Mouse (Mus musculus): Measurements from ENCODE around the gene Agap3. TPM values are rescaled to one million over a fixed set of nuclear protein-coding genes. Genes with fewer than 3 reads are reported as not detected.

Agap3 gene
- 18.8 and 21.0 TPM in 2 replicates for polyA plus RNA-seq (2015; fragmentation: Nextera tagmentation; extraction: Ambion mirVana)

GRCm38 (mm10) chr5:24452030-24452690, at the start of gene Agap3:
TSS of gene Agap3 (plus strand) at chr5:24452177.
- Histone ChIP-seq H3K4me2 (peak within 1 kb of the TSS; percentile 94), H3K9ac (peak within 1 kb of the TSS; percentile 90), H3K27me3 (peaks cover 3% of the 10 kb centered on the region; the same call in 1 of the 2 replicates), H3K27ac (peak within 1 kb of the TSS; percentile 89), H3K9me3 (replicated peaks) (no peaks in the 10 kb centered on the region), H3K36me3 (0 out of 2 replicates have a peak, but pooled peaks cover 3% of the 10 kb centered on the region), H3K4me3 (replicated peaks) (peak within 1 kb of the TSS; percentile 87), H3K4me1 (peaks cover 59% of the 10 kb centered on the region)
- peak; percentile 1 for ATAC-seq (replicated peaks; ENCODE audit: low FRiP score)
- 0% methylated on average over 84 of the region's 85 CpGs for WGBS

- Histone ChIP-seq H3K4me3 (replicated peaks) (no peak overlapping the region), H3K27ac (no peak overlapping the region), H3K27me3 (no peaks in the 10 kb centered on the region), H3K9me3 (replicated peaks) (no peaks in the 10 kb centered on the region), H3K9ac (no peak overlapping the region), H3K4me2 (no peak overlapping the region), H3K4me1 (no peaks in the 10 kb centered on the region), H3K36me3 (peaks cover 92% of the 10 kb centered on the region)
- WGBS, result 89% methylated on average over 6 of the region's 6 CpGs
- no peak for ATAC-seq (replicated peaks; ENCODE audit: low FRiP score)
Observed at GRCm38 (mm10) chr5:24404594-24405360, 47.2 kb upstream of the Agap3 start.

GRCm38 (mm10) chr5:24405389-24405876, 46.5 kb upstream of the Agap3 start:
- Histone ChIP-seq H3K4me2 (no peak overlapping the region), H3K27me3 (no peaks in the 10 kb centered on the region), H3K27ac (no peak overlapping the region), H3K9ac (no peak overlapping the region), H3K36me3 (peaks cover 87% of the 10 kb centered on the region), H3K9me3 (replicated peaks) (no peaks in the 10 kb centered on the region), H3K4me1 (no peaks in the 10 kb centered on the region), H3K4me3 (replicated peaks) (no peak overlapping the region)
- 59% methylated on average over 3 of the region's 3 CpGs for WGBS
- no peak for ATAC-seq (replicated peaks; ENCODE audit: low FRiP score)

GRCm38 (mm10) chr5:24408651-24409050, 43.3 kb upstream of the Agap3 start:
- no peaks in the 10 kb centered on the region for H3K9me3 ChIP-seq (replicated peaks)
- no peak overlapping the region for H3K4me2 ChIP-seq
- H3K4me1 ChIP-seq, result peaks cover 11% of the 10 kb centered on the region
- H3K9ac ChIP-seq, result no peak overlapping the region
- H3K27ac ChIP-seq, result no peak overlapping the region
- H3K27me3 ChIP-seq, result no peaks in the 10 kb centered on the region
- peaks cover 55% of the 10 kb centered on the region for H3K36me3 ChIP-seq
- no peak for ATAC-seq (replicated peaks; ENCODE audit: low FRiP score)
- H3K4me3 ChIP-seq (replicated peaks), result no peak overlapping the region
- 93% methylated on average over 13 of the region's 13 CpGs for WGBS

DNA sequence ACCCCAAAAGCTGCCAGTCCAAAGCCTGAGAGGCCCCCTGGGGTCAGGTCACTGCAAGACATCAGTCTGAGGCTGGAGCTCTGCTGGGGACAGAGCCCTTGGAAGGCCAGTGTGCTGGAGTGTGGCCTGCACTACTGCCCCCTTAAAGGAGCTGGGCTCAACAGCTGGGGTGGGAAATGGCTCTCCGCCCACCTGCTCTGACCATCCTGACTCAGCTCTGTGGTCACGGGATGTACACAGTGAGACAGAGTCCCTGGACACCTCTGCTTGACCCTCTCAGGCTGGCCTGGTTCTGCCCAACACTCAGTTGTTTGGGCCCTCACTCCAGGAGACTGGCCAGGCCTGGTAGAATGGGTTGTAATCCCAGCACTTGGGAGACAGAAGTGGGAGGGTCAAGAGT, 42.5 kb upstream of the Agap3 start:
- no peak overlapping the region for H3K4me2 ChIP-seq

DNA sequence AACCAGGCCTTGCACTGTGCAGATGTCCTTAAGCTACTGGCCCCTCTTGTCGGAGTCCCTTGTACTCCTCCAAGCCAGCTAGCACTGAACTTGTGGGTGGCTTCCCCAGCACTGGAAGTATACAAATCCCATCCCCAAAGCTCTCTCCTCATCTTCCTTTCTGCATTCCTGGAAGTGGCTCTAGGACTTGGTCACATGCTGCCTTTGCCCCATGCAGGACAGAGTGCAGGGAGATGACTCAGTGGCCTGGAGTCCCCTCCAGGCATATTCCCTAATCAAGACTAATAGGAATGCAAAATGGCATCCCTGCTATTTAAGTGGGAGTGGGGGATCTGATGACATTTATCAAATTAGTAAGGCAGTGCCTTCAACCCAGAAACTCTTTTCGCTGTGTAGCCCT, 39.9 kb upstream of the Agap3 start:
- H3K4me2 ChIP-seq, result no peak overlapping the region
- no peaks in the 10 kb centered on the region for H3K27me3 ChIP-seq
- H3K27ac ChIP-seq, result no peak overlapping the region
- WGBS, result 90% methylated on average over 2 of the region's 2 CpGs
- H3K36me3 ChIP-seq, result peaks cover 24% of the 10 kb centered on the region
- H3K9me3 ChIP-seq (replicated peaks), result no peaks in the 10 kb centered on the region
- H3K9ac ChIP-seq, result no peak overlapping the region
- H3K4me1 ChIP-seq, result peaks cover 26% of the 10 kb centered on the region
- no peak overlapping the region for H3K4me3 ChIP-seq (replicated peaks)
- ATAC-seq (replicated peaks; ENCODE audit: low FRiP score), result no peak

More for the DNA sequence above, 42.5 kb upstream of the Agap3 start:
- Histone ChIP-seq H3K36me3 (peaks cover 48% of the 10 kb centered on the region), H3K4me1 (peaks cover 15% of the 10 kb centered on the region), H3K27me3 (no peaks in the 10 kb centered on the region), H3K9ac (no peak overlapping the region), H3K27ac (no peak overlapping the region), H3K4me3 (replicated peaks) (no peak overlapping the region), H3K9me3 (replicated peaks) (no peaks in the 10 kb centered on the region)
- ATAC-seq (replicated peaks; ENCODE audit: low FRiP score), result no peak
- 71% methylated on average over 2 of the region's 2 CpGs for WGBS

- Histone ChIP-seq H3K27ac (0 out of 2 replicates have a peak within 1 kb of the TSS, but pooled peaks have one; percentile 18), H3K36me3 (peaks cover 13% of the 10 kb centered on the region), H3K27me3 (no peaks in the 10 kb centered on the region), H3K4me3 (replicated peaks) (no peak within 1 kb of the TSS), H3K4me1 (peaks cover 26% of the 10 kb centered on the region), H3K9me3 (replicated peaks) (no peaks in the 10 kb centered on the region), H3K4me2 (peak within 1 kb of the TSS; percentile 16), H3K9ac (no peak within 1 kb of the TSS)
- peak; percentile 10; the same call in 1 of the 2 replicates for ATAC-seq (replicated peaks; ENCODE audit: low FRiP score)
- WGBS, result 24% methylated on average over 11 of the region's 11 CpGs
Observed at GRCm38 (mm10) chr5:24413042-24413693, 38.8 kb upstream of the Agap3 start, which contains the start of gene Asic3. TSS of gene Asic3 (plus strand) at chr5:24413392.

- 65% methylated on average over 13 of the region's 13 CpGs for WGBS
- H3K27ac ChIP-seq, result no peak overlapping the region
- peak; percentile 6; the same call in 1 of the 2 replicates for ATAC-seq (replicated peaks; ENCODE audit: low FRiP score)
- no peak overlapping the region for H3K9ac ChIP-seq
- H3K4me2 ChIP-seq, result peak overlapping the region; percentile 16; the same call in 1 of the 2 replicates
- H3K36me3 ChIP-seq, result peaks cover 14% of the 10 kb centered on the region
- H3K4me1 ChIP-seq, result peaks cover 26% of the 10 kb centered on the region
- no peaks in the 10 kb centered on the region for H3K9me3 ChIP-seq (replicated peaks)
- H3K27me3 ChIP-seq, result no peaks in the 10 kb centered on the region
- H3K4me3 ChIP-seq (replicated peaks), result no peak overlapping the region
Observed at GRCm38 (mm10) chr5:24413938-24414337, 38.0 kb upstream of the Agap3 start.

DNA sequence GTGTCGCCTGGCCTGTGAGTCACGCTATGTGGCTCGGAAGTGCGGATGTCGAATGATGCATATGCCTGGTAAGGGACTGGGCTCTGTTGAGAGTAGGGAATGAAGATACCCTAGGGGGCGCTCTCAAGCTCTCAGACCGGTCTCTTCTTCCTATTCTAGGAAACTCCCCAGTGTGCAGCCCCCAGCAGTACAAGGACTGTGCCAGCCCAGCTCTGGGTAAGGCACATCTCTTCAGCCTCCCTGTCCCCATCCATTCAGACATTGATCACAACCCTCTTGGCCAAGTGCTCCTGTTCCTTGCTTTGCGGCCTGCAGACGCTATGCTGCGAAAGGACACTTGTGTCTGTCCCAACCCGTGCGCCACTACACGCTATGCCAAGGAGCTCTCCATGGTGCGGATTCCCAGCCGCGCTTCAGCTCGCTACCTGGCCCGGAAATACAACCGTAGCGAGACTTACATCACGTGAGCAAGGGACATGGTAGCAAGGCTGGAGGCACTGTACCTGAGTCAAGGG, 35.7 kb upstream of the Agap3 start:
- no peak overlapping the region for H3K9ac ChIP-seq
- peaks cover 26% of the 10 kb centered on the region for H3K4me1 ChIP-seq
- H3K4me3 ChIP-seq (replicated peaks), result no peak overlapping the region
- peaks cover 26% of the 10 kb centered on the region for H3K36me3 ChIP-seq
- H3K9me3 ChIP-seq (replicated peaks), result no peaks in the 10 kb centered on the region
- H3K27ac ChIP-seq, result no peak overlapping the region
- peak; percentile 41; the same call in 1 of the 2 replicates for ATAC-seq (replicated peaks; ENCODE audit: low FRiP score)
- WGBS, result 2% methylated on average over 21 of the region's 21 CpGs
- no peaks in the 10 kb centered on the region for H3K27me3 ChIP-seq
- peak overlapping the region; percentile 36; the same call in 1 of the 2 replicates for H3K4me2 ChIP-seq

DNA sequence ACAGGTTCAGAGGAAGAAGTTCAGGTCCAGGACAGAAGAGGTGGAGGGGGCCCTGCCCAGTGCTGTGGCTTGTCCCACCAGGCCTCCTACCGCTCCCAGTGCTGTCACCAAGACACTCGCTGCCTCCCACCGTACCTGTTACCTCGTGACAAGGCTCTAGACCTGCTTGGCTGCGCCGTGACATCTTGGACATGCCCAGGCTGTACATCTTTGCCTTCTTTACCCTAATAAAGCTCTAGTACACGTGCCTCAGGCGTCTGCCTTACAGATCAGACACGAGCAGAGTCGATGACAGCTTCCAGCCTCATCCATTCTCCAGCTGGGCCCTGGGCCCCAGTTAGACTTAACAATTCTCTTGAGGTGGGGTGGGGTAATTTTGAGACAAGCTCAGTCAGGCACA, 34.4 kb upstream of the Agap3 start:
- ATAC-seq (replicated peaks; ENCODE audit: low FRiP score), result no peak

DNA sequence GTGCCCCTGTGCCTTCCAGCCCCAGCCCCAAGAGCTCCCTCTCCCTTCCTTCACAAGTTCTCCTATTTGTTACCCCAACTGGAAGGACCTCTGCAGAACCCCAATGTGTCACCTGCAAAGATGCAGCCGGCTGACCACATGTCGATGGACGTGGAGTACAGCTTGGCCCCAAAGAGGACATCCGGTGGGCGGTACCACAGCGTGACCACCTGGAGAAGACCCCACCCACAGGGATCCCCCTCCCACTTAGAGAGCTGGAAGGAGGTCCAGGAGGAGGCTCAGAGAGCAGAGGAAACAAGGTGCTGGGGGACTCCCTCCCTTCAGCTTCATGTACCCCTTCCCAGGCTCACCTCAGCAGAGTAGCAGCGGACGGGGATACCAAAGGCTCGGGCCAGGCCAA, 31.6 kb upstream of the Agap3 start:
- 86% methylated on average over 9 of the region's 9 CpGs for WGBS
- H3K9ac ChIP-seq, result no peak overlapping the region
- H3K9me3 ChIP-seq (replicated peaks), result no peaks in the 10 kb centered on the region
- no peak overlapping the region for H3K4me2 ChIP-seq
- H3K27me3 ChIP-seq, result no peaks in the 10 kb centered on the region
- ATAC-seq (replicated peaks; ENCODE audit: low FRiP score), result no peak
- H3K4me1 ChIP-seq, result peaks cover 35% of the 10 kb centered on the region
- H3K36me3 ChIP-seq, result peaks cover 30% of the 10 kb centered on the region
- no peak overlapping the region for H3K4me3 ChIP-seq (replicated peaks)
- H3K27ac ChIP-seq, result no peak overlapping the region

More for the DNA sequence above, 34.4 kb upstream of the Agap3 start:
- peaks cover 31% of the 10 kb centered on the region for H3K4me1 ChIP-seq
- no peak overlapping the region for H3K4me3 ChIP-seq (replicated peaks)
- no peak overlapping the region for H3K4me2 ChIP-seq
- peaks cover 30% of the 10 kb centered on the region for H3K36me3 ChIP-seq
- WGBS, result 91% methylated on average over 10 of the region's 10 CpGs
- H3K27me3 ChIP-seq, result no peaks in the 10 kb centered on the region
- H3K9ac ChIP-seq, result no peak overlapping the region
- no peaks in the 10 kb centered on the region for H3K9me3 ChIP-seq (replicated peaks)
- no peak overlapping the region for H3K27ac ChIP-seq

Data from kidney, embryonic 15.5 days (tissue).